ENCODE assay signal across 8 mouse cellular contexts in the genomic region with DNA sequence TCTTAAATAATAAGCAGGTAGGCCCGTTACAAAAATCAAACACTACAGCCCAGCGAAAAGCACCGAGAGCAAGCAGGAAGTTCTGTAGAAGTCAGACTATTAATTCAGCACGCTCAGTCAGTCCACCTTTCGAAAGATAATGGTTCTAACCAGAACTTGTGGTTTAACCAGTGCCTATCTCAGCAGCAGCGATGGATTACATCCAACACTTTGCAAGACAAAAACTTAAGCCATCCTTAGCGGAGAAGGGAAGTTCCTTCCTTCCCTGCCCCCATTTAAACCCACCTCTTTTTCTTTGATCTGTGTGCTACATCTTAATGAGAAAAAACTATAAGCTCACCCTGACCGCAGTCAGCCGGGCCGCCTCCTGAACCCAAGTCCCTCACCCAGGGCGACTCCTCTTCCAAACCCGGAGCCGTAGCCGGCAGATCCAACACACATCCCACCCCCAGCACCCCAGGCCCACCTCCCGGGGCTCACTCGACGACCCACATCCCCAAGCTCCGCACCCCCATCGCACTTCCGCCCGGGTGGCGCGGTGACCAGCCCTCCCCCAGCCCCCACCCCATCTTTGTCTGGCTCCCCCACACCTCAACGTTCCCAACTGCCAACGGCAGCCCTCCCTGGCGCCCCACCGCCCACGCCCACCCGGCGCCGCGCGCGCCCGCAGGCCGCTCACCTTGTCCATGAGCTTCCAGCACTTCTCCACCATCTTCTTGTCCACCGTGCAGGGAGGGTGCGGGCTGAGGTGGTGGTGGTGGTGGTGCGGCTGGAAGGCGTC. TPM values are rescaled to one million over a fixed set of nuclear protein-coding genes. Genes with fewer than 3 reads are reported as not detected.
DNase-seq lines count a peak whose midpoint lies in the region; ATAC-seq and TF ChIP-seq lines count a peak whose summit lies in the region.

No protein-coding gene starts in this region.

- peaks cover 0 to 6% of the 10 kb centered on the region in 2 experiments; a peak in 3 of 4 replicates for H3K4me1 ChIP-seq in MEL (ENCODE audit: control insufficient read depth in 1 of 2, insufficient read depth in 2 of 2, low read length in 2 of 2)
- H3K4me1 ChIP-seq in erythroblast, embryonic 14.5 days (ENCODE audit: control insufficient read depth): peaks cover 40% of the 10 kb centered on the region
- H3K4me1 ChIP-seq in intestine, embryonic 15.5 days (replicated peaks): peaks cover 14% of the 10 kb centered on the region; the same call in 1 of the 2 replicates
- peaks cover 19% of the 10 kb centered on the region for H3K4me1 ChIP-seq in midbrain, embryonic 12.5 days

- peak; percentile 81 to 84 for TF ChIP-seq EP300 in MEL (IDR thresholded peaks at IDR 0.05; ENCODE audit: low read depth in 1 of 2, low read length in 2 of 2)

- ATAC-seq in intestine, embryonic 15.5 days: peak; percentile 74
- ATAC-seq in midbrain, embryonic 12.5 days (ENCODE audit: low FRiP score, low read depth): peak; percentile 86

- peak overlapping the region; percentile 92 for H3K27ac ChIP-seq in MEL (ENCODE audit: control insufficient read depth, low read depth, low read length)
- H3K27ac ChIP-seq in intestine, embryonic 15.5 days: peak overlapping the region; percentile 90
- H3K27ac ChIP-seq in midbrain, embryonic 12.5 days (replicated peaks): peak overlapping the region; percentile 94

- peak; percentile 39 for DNase-seq in kidney, adult 9 months
- no peak for DNase-seq in kidney, postnatal 14 days
- peak; percentile 95 for DNase-seq in MEL (ENCODE audit: low read depth, low spot score)
- DNase-seq in thymus, postnatal 25 days: peak; percentile 78
- no peak for DNase-seq in right cerebral cortex, postnatal 14 days

- 0 out of 4 replicates have a peak, but pooled peaks of 1 of the 2 experiments have one; percentile 54 for TF ChIP-seq POLR2A in MEL (IDR thresholded peaks at IDR 0.05; ENCODE audit: control insufficient read depth in 1 of 2, insufficient read depth in 1 of 2, low read depth in 1 of 2, low read length in 2 of 2, poor library complexity in 1 of 2)

- TF ChIP-seq CTCF in MEL (IDR thresholded peaks at IDR 0.05 in 2 of 3, conservative IDR thresholded peaks at IDR 0.05 in 1 of 3; ENCODE audit: control insufficient read depth in 1 of 3, insufficient read depth in 1 of 3, low read depth in 2 of 3, low read length in 3 of 3, poor library complexity in 1 of 3, severe bottlenecking in 1 of 3): no peak

- H3K4me2 ChIP-seq in intestine, embryonic 15.5 days (replicated peaks): peak overlapping the region; percentile 62
- peak overlapping the region; percentile 65 for H3K4me2 ChIP-seq in midbrain, embryonic 12.5 days (replicated peaks)

- under 1% methylated on average over 40 of the region's 40 CpGs for WGBS in intestine, embryonic 15.5 days
- under 1% methylated on average over 33 of the region's 40 CpGs for WGBS in midbrain, embryonic 12.5 days

- no peak for TF ChIP-seq RAD21 in MEL (IDR thresholded peaks at IDR 0.05; ENCODE audit: low read depth, low read length)

- peaks cover 0 to 18% of the 10 kb centered on the region in 2 experiments; a peak in 3 of 4 replicates for H3K36me3 ChIP-seq in MEL (ENCODE audit: control insufficient read depth in 1 of 2, insufficient read depth in 2 of 2, low read length in 2 of 2)
- peaks cover 9% of the 10 kb centered on the region for H3K36me3 ChIP-seq in erythroblast, embryonic 14.5 days (ENCODE audit: control insufficient read depth)
- no peaks in the 10 kb centered on the region for H3K36me3 ChIP-seq in intestine, embryonic 15.5 days
- H3K36me3 ChIP-seq in midbrain, embryonic 12.5 days: no peaks in the 10 kb centered on the region

- peaks cover 38% of the 10 kb centered on the region for H3K79me2 ChIP-seq in MEL (ENCODE audit: control insufficient read depth, insufficient read depth, low read length, poor library complexity)

- H3K9ac ChIP-seq in MEL (ENCODE audit: control insufficient read depth, low read depth, low read length, poor library complexity, severe bottlenecking): peak overlapping the region; percentile 96
- H3K9ac ChIP-seq in intestine, embryonic 15.5 days: peak overlapping the region; percentile 95
- peak overlapping the region; percentile 80 for H3K9ac ChIP-seq in midbrain, embryonic 12.5 days (replicated peaks)

- no peaks in the 10 kb centered on the region for H3K9me3 ChIP-seq in MEL (replicated peaks; ENCODE audit: insufficient read depth, low read length)
- no peaks in the 10 kb centered on the region for H3K9me3 ChIP-seq in erythroblast, embryonic 14.5 days (ENCODE audit: control insufficient read depth, low read length)
- H3K9me3 ChIP-seq in intestine, embryonic 15.5 days: no peaks in the 10 kb centered on the region
- H3K9me3 ChIP-seq in midbrain, embryonic 12.5 days: no peaks in the 10 kb centered on the region

- H3K4me3 ChIP-seq in MEL (ENCODE audit: control insufficient read depth in 1 of 2, insufficient read depth in 1 of 2, low read depth in 2 of 2, low read length in 2 of 2): peak overlapping the region; percentile 84 to 86
- H3K4me3 ChIP-seq in erythroblast, embryonic 14.5 days (replicated peaks): peak overlapping the region; percentile 90
- H3K4me3 ChIP-seq in intestine, embryonic 15.5 days (replicated peaks): peak overlapping the region; percentile 93
- peak overlapping the region; percentile 89 for H3K4me3 ChIP-seq in midbrain, embryonic 12.5 days

- H3K27me3 ChIP-seq in MEL (ENCODE audit: control insufficient read depth in 1 of 2, insufficient read depth in 2 of 2, low read length in 2 of 2): no peaks in the 10 kb centered on the region
- H3K27me3 ChIP-seq in erythroblast, embryonic 14.5 days (ENCODE audit: control insufficient read depth): no peaks in the 10 kb centered on the region
- no peaks in the 10 kb centered on the region for H3K27me3 ChIP-seq in intestine, embryonic 15.5 days (replicated peaks)
- H3K27me3 ChIP-seq in midbrain, embryonic 12.5 days: no peaks in the 10 kb centered on the region

TF ChIP-seq in MEL, 35 proteins besides CTCF, POLR2A, EP300 and RAD21 (continues in another document):
- TF ChIP-seq CHD2 (IDR thresholded peaks at IDR 0.05; ENCODE audit: low read length): peak; percentile 58; the same call in 1 of the 2 replicates
- TF ChIP-seq SIN3A (IDR thresholded peaks at IDR 0.05; ENCODE audit: low read length): peak; percentile 92
- TF ChIP-seq NELFE (IDR thresholded peaks at IDR 0.05; ENCODE audit: low read depth, low read length): no peak
- TF ChIP-seq TAL1 (IDR thresholded peaks at IDR 0.05; ENCODE audit: low read length): peak; percentile 61
- peak; percentile 59 for TF ChIP-seq MAX (IDR thresholded peaks at IDR 0.05; ENCODE audit: low read length)
- TF ChIP-seq RCOR1 (IDR thresholded peaks at IDR 0.05; ENCODE audit: low read depth, low read length): peak; percentile 99
- TF ChIP-seq JUND (IDR thresholded peaks at IDR 0.05; ENCODE audit: low read depth, low read length): 0 out of 2 replicates have a peak, but pooled peaks have one; percentile 52
- TF ChIP-seq HCFC1 (IDR thresholded peaks at IDR 0.05; ENCODE audit: low read depth, low read length): peak; percentile 63; the same call in 1 of the 2 replicates
- no peak for TF ChIP-seq POLR2AphosphoS5 (IDR thresholded peaks at IDR 0.05; ENCODE audit: borderline replicate concordance, low read depth, low read length)
- peak; percentile 90 for TF ChIP-seq MYC (IDR thresholded peaks at IDR 0.05; ENCODE audit: low read depth, low read length)
- no peak for TF ChIP-seq NRF1 (IDR thresholded peaks at IDR 0.05; ENCODE audit: insufficient read depth, low read depth, low read length, poor library complexity, severe bottlenecking)
- TF ChIP-seq GATA1 (IDR thresholded peaks at IDR 0.05; ENCODE audit: low read depth, low read length): peak; percentile 92

RNA-seq across cellular contexts. Expression of a gene that starts 0.6 kb away (rescaled TPM):
- total RNA-seq in MEL (2012; rRNA removed): 9.1 and 14.9 TPM in 2 replicates
- 10 to 100 TPM; 36.8 to 41.1 TPM for polyA plus RNA-seq in MEL (2012; ENCODE audit: insufficient read depth in 1 of 2, insufficient read length in 2 of 2, low read depth in 1 of 2, low replicate concordance in 2 of 2, missing spikeins in 1 of 2)
- 0.13 and 0.16 TPM in 2 replicates for polyA plus RNA-seq in erythroblast, embryonic 14.5 days (2012)
- polyA plus RNA-seq in intestine, embryonic 15.5 days (2015; fragmentation: Nextera tagmentation; extraction: Ambion mirVana): 13.2 and 14.8 TPM in 2 replicates
- 27.2 and 32.0 TPM in 2 replicates for polyA plus RNA-seq in midbrain, embryonic 12.5 days (2016; fragmentation: Nextera tagmentation; extraction: Ambion mirVana)

RNA-seq across cellular contexts. Expression of a gene that starts 7.3 kb away (rescaled TPM):
- not detected in 2 replicates for total RNA-seq in MEL (2012; rRNA removed)
- not detected for polyA plus RNA-seq in MEL (2012; ENCODE audit: insufficient read depth in 1 of 2, insufficient read length in 2 of 2, low read depth in 1 of 2, low replicate concordance in 2 of 2, missing spikeins in 1 of 2)
- polyA plus RNA-seq in erythroblast, embryonic 14.5 days (2012): not detected in 2 replicates
- polyA plus RNA-seq in intestine, embryonic 15.5 days (2015; fragmentation: Nextera tagmentation; extraction: Ambion mirVana): not detected in 2 replicates
- not detected in 2 replicates for polyA plus RNA-seq in midbrain, embryonic 12.5 days (2016; fragmentation: Nextera tagmentation; extraction: Ambion mirVana)

RNA-seq across cellular contexts. Expression of a gene that starts 18.1 kb away (rescaled TPM):
- not detected in 2 replicates for total RNA-seq in MEL (2012; rRNA removed)
- polyA plus RNA-seq in MEL (2012; ENCODE audit: insufficient read depth in 1 of 2, insufficient read length in 2 of 2, low read depth in 1 of 2, low replicate concordance in 2 of 2, missing spikeins in 1 of 2): under 1 TPM in 1 of 2 experiments, not detected in 1; 0.06 TPM
- not detected in 2 replicates for polyA plus RNA-seq in erythroblast, embryonic 14.5 days (2012)
- polyA plus RNA-seq in intestine, embryonic 15.5 days (2015; fragmentation: Nextera tagmentation; extraction: Ambion mirVana): 11.7 and 12.9 TPM in 2 replicates
- polyA plus RNA-seq in midbrain, embryonic 12.5 days (2016; fragmentation: Nextera tagmentation; extraction: Ambion mirVana): 0.20 and 0.31 TPM in 2 replicates

RNA-seq across cellular contexts. Expression of a gene that starts 35.2 kb away (rescaled TPM):
- total RNA-seq in MEL (2012; rRNA removed): 1.2 and 1.5 TPM in 2 replicates
- polyA plus RNA-seq in MEL (2012; ENCODE audit: insufficient read depth in 1 of 2, insufficient read length in 2 of 2, low read depth in 1 of 2, low replicate concordance in 2 of 2, missing spikeins in 1 of 2): 1 to 10 TPM in 1 of 2 experiments, not detected in 1; 7.0 TPM
- 0.07 TPM in 1 of 2 replicates, not detected in the other for polyA plus RNA-seq in erythroblast, embryonic 14.5 days (2012)
- 5.5 and 5.9 TPM in 2 replicates for polyA plus RNA-seq in intestine, embryonic 15.5 days (2015; fragmentation: Nextera tagmentation; extraction: Ambion mirVana)
- polyA plus RNA-seq in midbrain, embryonic 12.5 days (2016; fragmentation: Nextera tagmentation; extraction: Ambion mirVana): 2.6 and 3.3 TPM in 2 replicates

RNA-seq across cellular contexts. Expression of a gene that starts 55.2 kb away (rescaled TPM):
- 2.5 and 4.1 TPM in 2 replicates for total RNA-seq in MEL (2012; rRNA removed)
- polyA plus RNA-seq in MEL (2012; ENCODE audit: insufficient read depth in 1 of 2, insufficient read length in 2 of 2, low read depth in 1 of 2, low replicate concordance in 2 of 2, missing spikeins in 1 of 2): 10 to 100 TPM in 1 of 2 experiments, not detected in 1; 17.1 TPM
- polyA plus RNA-seq in erythroblast, embryonic 14.5 days (2012): 19.1 and 19.9 TPM in 2 replicates
- polyA plus RNA-seq in intestine, embryonic 15.5 days (2015; fragmentation: Nextera tagmentation; extraction: Ambion mirVana): 2.5 and 2.9 TPM in 2 replicates
- 12.9 and 14.4 TPM in 2 replicates for polyA plus RNA-seq in midbrain, embryonic 12.5 days (2016; fragmentation: Nextera tagmentation; extraction: Ambion mirVana)

Comparison
In these comparisons a context has a peak if more than half of its experiments do, and no peak if none do; other contexts are left out.
1. DNase-seq: peak in kidney, adult 9 months (single experiment), MEL (single experiment) and thymus, postnatal 25 days (single experiment); none in kidney, postnatal 14 days (single experiment) and right cerebral cortex, postnatal 14 days (single experiment).
2. RNA of a gene that starts 0.6 kb away (polyA plus RNA-seq): 36.8 to 41.1 TPM in MEL, 27.2 to 32.0 TPM in midbrain, embryonic 12.5 days and 13.2 to 14.8 TPM in intestine, embryonic 15.5 days; 0.13 to 0.16 TPM in erythroblast, embryonic 14.5 days; every median in the first group is over 10 times any median in the second.
3. Peak in every context shown above with its lines, with median percentiles within 50 percentile points of each other: H3K27ac ChIP-seq, H3K4me3 ChIP-seq and H3K9ac ChIP-seq.